Mouse (Mus musculus): ENCODE data around the gene Ppih.

Ppih gene

GRCm38 (mm10) chr4:119320131-119320830, at the start of gene Ppih:
TSS of gene Ppih (minus strand) at chr4:119320546.
- in situ Hi-C loops (cut with MseI, MboI), result no loop called here

GRCm38 (mm10) chr4:119369460-119369859, 49.1 kb upstream of the Ppih start:
- in situ Hi-C loops (cut with MseI, MboI), result no loop called here

- in situ Hi-C loops (cut with MseI, MboI), result no loop called here
Observed at GRCm38 (mm10) chr4:119366758-119367526, 46.6 kb upstream of the Ppih start.

- in situ Hi-C loops (cut with MseI, MboI), result no loop called here
Observed at GRCm38 (mm10) chr4:119362231-119362630, 41.9 kb upstream of the Ppih start.

- in situ Hi-C loops (cut with MseI, MboI), result loop anchor here in 1 of 2 experiments (10.0 kb wide), 1 partner anchor 115 kb away; no protein-coding TSS in a partner anchor
Observed at GRCm38 (mm10) chr4:119359196-119359971, 39.0 kb upstream of the Ppih start.

- in situ Hi-C loops (cut with MseI, MboI), result no loop called here
Observed at GRCm38 (mm10) chr4:119345508-119345907, 25.2 kb upstream of the Ppih start.

GRCm38 (mm10) chr4:119338861-119339361, 18.6 kb upstream of the Ppih start:
- in situ Hi-C loops (cut with MseI, MboI), result no loop called here

- in situ Hi-C loops (cut with MseI, MboI), result no loop called here
Observed at GRCm38 (mm10) chr4:119338422-119338821, 18.1 kb upstream of the Ppih start.

- in situ Hi-C loops (cut with MseI, MboI), result no loop called here
Observed at GRCm38 (mm10) chr4:119333487-119333886, 13.1 kb upstream of the Ppih start.

- in situ Hi-C loops (cut with MseI, MboI), result no loop called here
Observed at GRCm38 (mm10) chr4:119320896-119321550, 677 bp upstream of the Ppih start.

- in situ Hi-C loops (cut with MseI, MboI), result no loop called here
Observed at GRCm38 (mm10) chr4:119313756-119314155, 6.6 kb downstream of the Ppih start.

GRCm38 (mm10) chr4:119305418-119305817, 14.9 kb downstream of the Ppih start:
- in situ Hi-C loops (cut with MseI, MboI), result no loop called here

- in situ Hi-C loops (cut with MseI, MboI), result no loop called here
Observed at GRCm38 (mm10) chr4:119303291-119303690, 17.1 kb downstream of the Ppih start.

GRCm38 (mm10) chr4:119301777-119302176, 18.6 kb downstream of the Ppih start:
- in situ Hi-C loops (cut with MseI, MboI), result no loop called here

- in situ Hi-C loops (cut with MseI, MboI), result no loop called here
Observed at GRCm38 (mm10) chr4:119300761-119301160, 19.6 kb downstream of the Ppih start.

- in situ Hi-C loops (cut with MseI, MboI), result no loop called here
Observed at GRCm38 (mm10) chr4:119297361-119297760, 23.0 kb downstream of the Ppih start.

GRCm38 (mm10) chr4:119295134-119295453, 25.3 kb downstream of the Ppih start:
- in situ Hi-C loops (cut with MseI, MboI), result no loop called here

GRCm38 (mm10) chr4:119294415-119295133, 25.8 kb downstream of the Ppih start, which contains the start of gene Ybx1:
TSS of gene Ybx1 (minus strand) at chr4:119294604.
- in situ Hi-C loops (cut with MseI, MboI), result no loop called here

- in situ Hi-C loops (cut with MseI, MboI), result no loop called here
Observed at GRCm38 (mm10) chr4:119293574-119294258, 26.6 kb downstream of the Ppih start.

Measured in mouse trophoblast stem cell (cell line).